Mouse (Mus musculus) small intestine, adult 2 months (tissue): ENCODE results near the gene Ppm1h. TPM values are rescaled to one million over a fixed set of nuclear protein-coding genes. Genes with fewer than 3 reads are reported as not detected.

Experiments
- H3K27ac ChIP-seq: fragments of 200-500 bp; 2 replicates; pipeline ENCODE4 v1.5.1; 2012; ENCODE audit warnings: low read depth, low read length, control low read depth, inconsistent platforms; ENCODE audit not compliant: insufficient read depth
- H3K27me3 ChIP-seq: fragments of 200-500 bp; 2 replicates; pipeline ENCODE4 v1.6.1; 2012; ENCODE audit warnings: mild to moderate bottlenecking, moderate library complexity, low read length, inconsistent platforms; ENCODE audit not compliant: control insufficient read depth, insufficient read depth
- H3K36me3 ChIP-seq: fragments of 200-500 bp; 2 replicates; pipeline ENCODE4 v1.6.1; 2012; ENCODE audit warnings: mild to moderate bottlenecking, low read length, control low read depth, inconsistent platforms; ENCODE audit not compliant: control insufficient read depth, insufficient read depth
- H3K4me1 ChIP-seq: fragments of 200-500 bp; 2 replicates; pipeline ENCODE4 v1.6.1; 2012; ENCODE audit warnings: low read length, inconsistent platforms, mixed read lengths; ENCODE audit not compliant: control insufficient read depth, insufficient read depth, insufficient read length
- H3K4me3 ChIP-seq: fragments of 200-500 bp; 2 replicates; pipeline ENCODE4 v1.5.1; 2012; ENCODE audit warnings: low read depth, mild to moderate bottlenecking, control low read depth, inconsistent platforms, low read length, moderate library complexity
- CTCF ChIP-seq: fragments of 200-500 bp; IDR thresholded peaks from 2 replicates; pipeline ENCODE4 v1.5.1; 2012; ENCODE audit warnings: low read depth, mild to moderate bottlenecking, control low read depth, inconsistent platforms, low read length, moderate library complexity, mixed read lengths; ENCODE audit not compliant: insufficient replicate concordance, insufficient read length; ENCODE audit errors: extremely low read depth
- POLR2A ChIP-seq: fragments of 200-500 bp; IDR thresholded peaks from 2 replicates; pipeline ENCODE4 v1.6.1; 2012; ENCODE audit warnings: low read depth, mild to moderate bottlenecking, control low read depth, inconsistent platforms, low read length, moderate library complexity
- WGBS: fragments of 180-500 bp; shearing (Covaris S2); methylation state at CpG from one replicate; pipeline ENCODE4 v1.1.7; 2018; 5-methylcytosine and 5-hydroxymethylcytosine counted together
- polyA plus RNA-seq: library from polyadenylated mRNA; depleted of rRNA; stranded (reverse); fragments of >200 nt; gene quantifications from 2 replicates; pipeline ENCODE4 v1.2.3, GENCODE M21; 2012

Gene Ppm1h
- polyA plus RNA-seq, 1 experiment, result 14.7 TPM

DNA sequence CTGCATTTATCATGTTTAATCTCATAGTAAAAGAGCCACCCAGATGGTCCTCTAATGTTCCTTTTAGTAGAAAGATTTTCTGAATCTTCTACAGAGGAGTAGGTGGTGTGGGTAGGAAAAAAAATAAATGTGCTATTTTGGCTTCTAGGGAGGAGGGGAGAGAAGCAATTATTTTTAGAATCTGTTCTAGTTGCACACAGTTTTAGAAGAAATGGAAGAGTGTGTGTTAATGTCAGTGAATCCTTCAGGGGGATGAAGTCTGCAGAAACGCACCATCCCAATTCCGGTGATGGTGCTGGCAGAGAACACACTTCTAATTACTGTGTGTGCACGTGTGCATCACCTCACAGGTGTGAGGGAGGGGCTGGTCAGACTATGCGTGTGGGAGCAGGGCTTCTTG, 129.6 kb downstream of the Ppm1h start:
- H3K36me3 ChIP-seq, result peaks cover 10% of the 10 kb centered on the region
- TF ChIP-seq CTCF (no peak), POLR2A (no peak)
- WGBS, result 76% methylated on average over 4 of the region's 4 CpGs
- no peak overlapping the region for H3K27ac ChIP-seq
- H3K4me3 ChIP-seq, result no peak overlapping the region
- no peaks in the 10 kb centered on the region for H3K27me3 ChIP-seq
- no peaks in the 10 kb centered on the region for H3K4me1 ChIP-seq

DNA sequence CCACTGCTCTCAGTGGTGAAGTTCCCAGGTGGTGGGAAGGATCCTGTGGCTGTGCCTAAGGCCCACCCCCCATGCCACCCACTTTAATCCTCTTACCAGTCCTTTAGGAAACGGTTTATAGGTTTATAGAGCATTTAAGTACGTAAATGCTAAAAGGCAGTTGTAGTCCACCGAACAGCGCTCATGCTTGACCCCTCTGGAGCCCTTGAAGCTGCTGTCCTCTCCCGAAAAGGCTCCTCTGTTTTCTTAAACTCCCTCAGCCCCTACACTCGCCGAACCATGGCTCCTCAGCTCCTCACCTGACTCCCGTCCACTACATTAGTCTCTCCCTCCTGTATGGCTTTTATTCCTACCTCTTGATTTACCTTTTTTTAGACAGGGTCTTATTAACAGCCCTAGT, 131.3 kb downstream of the Ppm1h start:
- 90% methylated on average over 8 of the region's 8 CpGs for WGBS
- TF ChIP-seq POLR2A (no peak), CTCF (no peak)
- H3K27me3 ChIP-seq, result no peaks in the 10 kb centered on the region
- H3K4me1 ChIP-seq, result no peaks in the 10 kb centered on the region
- no peak overlapping the region for H3K27ac ChIP-seq
- no peak overlapping the region for H3K4me3 ChIP-seq
- H3K36me3 ChIP-seq, result peaks cover 5% of the 10 kb centered on the region; the same call in 1 of the 2 replicates

DNA sequence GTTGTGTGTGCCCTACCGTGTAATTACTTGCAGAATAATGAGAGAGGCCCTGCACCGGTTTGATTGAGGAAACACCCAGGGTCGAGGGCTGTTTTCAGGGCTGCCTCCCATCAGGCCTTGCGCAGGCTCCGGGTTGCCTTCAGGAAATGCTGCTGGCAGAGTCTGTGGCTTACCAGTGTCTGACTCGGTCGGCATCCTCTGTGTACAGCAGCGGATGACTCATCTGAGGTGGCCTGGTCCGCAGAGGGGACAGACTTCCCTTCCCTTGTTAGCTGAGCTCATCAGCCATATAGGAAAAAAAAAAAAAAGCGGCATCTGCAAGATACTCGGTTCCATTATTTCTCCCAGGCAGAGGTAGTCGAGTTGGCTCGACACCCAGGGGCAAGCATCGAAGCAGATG, 136.5 kb downstream of the Ppm1h start:
- no peaks in the 10 kb centered on the region for H3K27me3 ChIP-seq
- 0 out of 2 replicates have a peak overlapping the region, but pooled peaks have one; percentile 7 for H3K4me3 ChIP-seq
- no peaks in the 10 kb centered on the region for H3K4me1 ChIP-seq
- no peak for TF ChIP-seq CTCF
- TF ChIP-seq POLR2A, result no peak
- no peak overlapping the region for H3K27ac ChIP-seq
- peaks cover 5% of the 10 kb centered on the region; the same call in 1 of the 2 replicates for H3K36me3 ChIP-seq
- 69% methylated on average over 14 of the region's 14 CpGs for WGBS

DNA sequence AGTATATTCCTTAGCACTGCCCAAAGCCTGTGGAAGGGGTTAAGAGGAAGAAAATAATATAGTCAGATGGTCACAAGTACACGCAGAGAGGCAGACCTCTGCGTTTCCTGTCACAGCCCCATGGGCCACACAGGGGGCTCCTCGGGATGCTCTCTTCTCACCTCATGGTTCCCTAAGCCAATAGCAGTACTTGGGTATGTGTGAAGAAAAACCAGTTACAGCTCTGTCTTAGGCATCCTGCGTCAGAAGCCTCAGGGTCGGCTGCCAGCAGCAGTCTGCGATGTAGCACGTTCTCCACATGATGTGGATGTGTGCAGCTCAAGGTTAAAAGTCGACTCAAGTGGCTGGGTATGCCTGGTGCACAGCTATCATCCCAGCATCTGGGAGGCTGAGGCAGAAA, 139.2 kb downstream of the Ppm1h start:
- no peak overlapping the region for H3K4me3 ChIP-seq
- no peaks in the 10 kb centered on the region for H3K4me1 ChIP-seq
- no peak for TF ChIP-seq CTCF
- no peaks in the 10 kb centered on the region for H3K27me3 ChIP-seq
- H3K36me3 ChIP-seq, result peaks cover 1% of the 10 kb centered on the region; the same call in 1 of the 2 replicates
- H3K27ac ChIP-seq, result no peak overlapping the region
- WGBS, result 81% methylated on average over 8 of the region's 8 CpGs

DNA sequence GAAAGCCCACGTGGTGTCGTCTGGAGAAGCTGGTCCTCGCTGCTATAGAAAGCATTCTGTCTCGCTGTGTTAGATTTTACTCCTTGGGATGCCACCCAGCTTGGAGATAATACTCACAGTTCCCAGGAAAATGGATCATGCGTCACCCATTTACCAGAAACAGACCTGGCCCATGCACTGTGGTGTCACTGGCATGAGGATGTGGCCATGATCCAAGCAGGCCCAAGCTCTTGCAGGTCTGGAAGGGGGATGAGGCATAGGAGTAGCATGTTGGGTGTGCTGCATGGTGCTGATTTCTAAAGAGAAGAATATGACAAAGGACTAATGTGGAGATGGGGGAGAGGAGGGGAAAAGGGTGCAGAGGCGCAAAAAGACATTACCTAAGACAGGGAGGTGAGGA, 141.2 kb downstream of the Ppm1h start:
- H3K27ac ChIP-seq, result no peak overlapping the region
- H3K36me3 ChIP-seq, result peaks cover 1% of the 10 kb centered on the region; the same call in 1 of the 2 replicates
- no peaks in the 10 kb centered on the region for H3K4me1 ChIP-seq
- H3K27me3 ChIP-seq, result no peaks in the 10 kb centered on the region
- WGBS, result 95% methylated on average over 6 of the region's 6 CpGs
- H3K4me3 ChIP-seq, result no peak overlapping the region
- TF ChIP-seq POLR2A (no peak), CTCF (no peak)

DNA sequence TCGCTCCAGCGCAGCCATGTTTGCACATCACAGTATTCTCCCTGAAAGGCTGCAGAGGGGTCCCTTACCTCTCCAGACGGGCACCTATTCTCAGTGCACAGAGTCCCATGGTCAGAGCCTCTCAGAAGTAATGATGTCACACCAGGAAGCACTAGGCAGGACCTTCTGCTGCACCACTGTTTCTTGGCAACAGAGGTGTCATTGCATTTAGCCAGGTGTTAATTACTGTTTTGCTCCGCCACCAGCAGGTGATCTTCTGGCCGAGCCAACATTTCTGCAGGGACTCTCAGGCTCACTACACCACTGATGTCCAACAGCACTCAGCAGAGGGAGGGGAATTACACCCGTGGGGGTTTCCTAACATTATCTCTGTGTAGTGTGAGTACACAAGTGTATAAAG, 143.0 kb downstream of the Ppm1h start:
- H3K4me1 ChIP-seq, result no peaks in the 10 kb centered on the region
- H3K27me3 ChIP-seq, result no peaks in the 10 kb centered on the region
- no peak overlapping the region for H3K27ac ChIP-seq
- no peak overlapping the region for H3K4me3 ChIP-seq
- TF ChIP-seq CTCF (no peak), POLR2A (no peak)
- H3K36me3 ChIP-seq, result no peaks in the 10 kb centered on the region
- 57% methylated on average over 6 of the region's 6 CpGs for WGBS

DNA sequence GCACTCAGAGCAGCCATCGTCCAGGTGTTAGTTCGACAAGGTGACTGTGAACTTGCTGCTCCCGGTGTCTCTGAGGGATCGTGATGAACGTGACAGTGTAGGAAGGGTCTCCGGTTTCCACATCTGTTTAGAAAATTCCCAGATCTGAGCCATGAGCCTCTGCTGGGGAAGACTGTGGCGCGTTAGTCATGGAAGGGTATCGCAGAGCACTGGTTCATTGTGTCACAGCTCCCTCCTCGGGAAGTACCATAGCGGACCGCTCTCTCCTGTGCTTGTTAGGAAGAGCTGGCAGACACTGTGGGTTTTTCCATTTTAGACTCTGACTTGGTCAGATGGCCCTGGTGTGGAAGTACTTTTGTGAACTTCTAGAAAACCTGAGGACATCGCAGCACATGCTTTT, 145.1 kb downstream of the Ppm1h start:
- H3K36me3 ChIP-seq, result no peaks in the 10 kb centered on the region; the same call in 1 of the 2 replicates
- H3K4me3 ChIP-seq, result no peak overlapping the region
- H3K27me3 ChIP-seq, result no peaks in the 10 kb centered on the region
- 86% methylated on average over 13 of the region's 13 CpGs for WGBS
- TF ChIP-seq CTCF (no peak), POLR2A (no peak)
- no peak overlapping the region for H3K27ac ChIP-seq
- H3K4me1 ChIP-seq, result no peaks in the 10 kb centered on the region

DNA sequence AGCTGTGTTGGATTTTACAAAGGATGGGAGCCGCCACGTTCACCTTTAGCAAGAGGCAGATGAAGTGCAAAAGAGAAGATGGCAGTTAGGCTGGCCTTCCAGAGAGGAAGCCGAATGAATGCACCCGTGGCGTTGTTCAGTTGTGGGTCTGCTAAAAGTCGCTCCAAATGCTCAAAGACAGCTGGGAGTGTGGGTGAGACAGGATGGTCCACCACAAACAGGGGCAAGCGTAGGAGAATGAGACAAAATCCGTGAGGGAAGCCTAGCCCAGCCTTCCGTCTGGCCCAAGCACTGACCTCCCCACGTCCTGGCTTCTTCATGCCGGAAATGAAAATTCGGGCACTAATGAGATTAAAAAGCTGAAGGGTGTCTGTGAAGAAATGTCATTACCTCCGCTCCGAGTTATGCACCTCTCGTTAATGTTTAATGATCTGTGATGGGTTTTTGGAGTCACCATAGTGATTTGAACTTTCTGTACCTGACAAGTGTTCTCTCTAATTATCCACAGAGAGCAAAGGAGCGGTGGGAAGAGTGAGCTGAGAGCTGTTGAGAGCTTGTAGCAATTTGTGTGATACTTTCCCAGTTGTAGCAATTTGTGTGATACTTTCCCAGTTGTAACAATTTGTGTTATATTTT, 148.3 kb downstream of the Ppm1h start:
- 89% methylated on average over 16 of the region's 16 CpGs for WGBS
- TF ChIP-seq CTCF (no peak), POLR2A (no peak)
- H3K27me3 ChIP-seq, result no peaks in the 10 kb centered on the region
- H3K27ac ChIP-seq, result no peak overlapping the region
- H3K36me3 ChIP-seq, result no peaks in the 10 kb centered on the region; the same call in 1 of the 2 replicates
- H3K4me1 ChIP-seq, result no peaks in the 10 kb centered on the region
- no peak overlapping the region for H3K4me3 ChIP-seq
